Mouse (Mus musculus) olfactory bulb, adult 2 months (tissue): ENCODE measurements around the gene Tbc1d2b.

Experiments
- CTCF ChIP-seq: fragments of 200-500 bp; IDR thresholded peaks from 2 replicates; pipeline ENCODE4 v1.5.1; 2012; ENCODE audit warnings: low read depth, mild to moderate bottlenecking, low read length, moderate library complexity; ENCODE audit not compliant: insufficient read depth
- POLR2A ChIP-seq: fragments of 200-500 bp; IDR thresholded peaks from 2 replicates; pipeline ENCODE4 v1.6.1; 2012; ENCODE audit warnings: mild to moderate bottlenecking, low read depth, low read length, moderate library complexity; ENCODE audit not compliant: insufficient read depth

GRCm38 (mm10) chr9:90271541-90272090 is 1.0 kb upstream of the Tbc1d2b start:
- TF ChIP-seq POLR2A = no peak
- no peak for TF ChIP-seq CTCF
